Mouse (Mus musculus) cortical plate, adult 2 months (tissue): ENCODE data around the gene Aak1.

ENCODE experiments used
- CTCF ChIP-seq: fragments of 200-500 bp; IDR thresholded peaks from 2 replicates; pipeline ENCODE4 v1.5.1; 2011; ENCODE audit warnings: mild to moderate bottlenecking, control low read depth, low read length; ENCODE audit not compliant: insufficient read depth; ENCODE audit errors: extremely low read depth
- POLR2A ChIP-seq: fragments of 200-500 bp; IDR thresholded peaks from 2 replicates; pipeline ENCODE4 v1.6.1; 2011; ENCODE audit warnings: mild to moderate bottlenecking, low read length, control low read depth; ENCODE audit not compliant: insufficient read depth; ENCODE audit errors: extremely low read depth

- TF ChIP-seq POLR2A (no peak), CTCF (no peak)
These were observed 99.4 kb downstream of the Aak1 start for GRCm38 (mm10) chr6:86948746-86949145.
